Mouse (Mus musculus): ENCODE measurements around the gene Clk3. TPM values are rescaled to one million over a fixed set of nuclear protein-coding genes. Genes with fewer than 3 reads are reported as not detected.
"Not testable (repeated sequence)": the region's sequence is repeated elsewhere in the genome, so short reads cannot be mapped to it uniquely, and the experiment has no call there.

The Clk3 gene
- polyA plus RNA-seq, 1 experiment from 2014 or later = 75.6 TPM

DNA sequence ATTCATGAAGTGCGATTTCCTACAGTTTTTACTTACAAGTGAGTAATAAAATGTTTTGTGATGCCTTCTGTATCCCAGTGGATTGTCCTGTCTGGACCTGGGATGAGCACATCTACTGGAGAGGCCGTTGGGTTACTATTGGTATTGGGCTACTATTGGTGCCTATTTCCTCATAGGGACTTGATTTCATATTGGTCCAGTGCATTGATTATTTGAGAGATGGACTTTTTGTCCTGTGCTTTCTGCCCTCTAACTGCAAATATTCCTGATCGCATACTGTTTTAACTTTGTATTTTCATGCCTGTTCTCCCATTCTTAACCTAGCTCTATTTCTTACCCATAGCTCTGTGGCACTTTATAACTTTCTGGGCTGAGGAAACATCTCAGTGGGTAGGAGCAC lies 41.0 kb downstream of the Clk3 start:
- no peaks in the 10 kb centered on the region for H3K27me3 ChIP-seq
- no peak for TF ChIP-seq CTCF (IDR thresholded peaks at IDR 0.05)
- CTCF ChIA-PET = interaction anchor here (1.0 to 1.3 kb wide), 2 partner anchors 12 to 19 kb away, joined by 3 read pairs; no protein-coding TSS in a partner anchor
- no peak for ATAC-seq
- in situ Hi-C loops (cut with MboI; ENCODE audit: low pct_unique_long_range_greater_than_20kb) = no loop called here
- POLR2A ChIA-PET = no interaction called here
- no peak for DNase-seq (ENCODE audit: low read depth, low spot score)

DNA sequence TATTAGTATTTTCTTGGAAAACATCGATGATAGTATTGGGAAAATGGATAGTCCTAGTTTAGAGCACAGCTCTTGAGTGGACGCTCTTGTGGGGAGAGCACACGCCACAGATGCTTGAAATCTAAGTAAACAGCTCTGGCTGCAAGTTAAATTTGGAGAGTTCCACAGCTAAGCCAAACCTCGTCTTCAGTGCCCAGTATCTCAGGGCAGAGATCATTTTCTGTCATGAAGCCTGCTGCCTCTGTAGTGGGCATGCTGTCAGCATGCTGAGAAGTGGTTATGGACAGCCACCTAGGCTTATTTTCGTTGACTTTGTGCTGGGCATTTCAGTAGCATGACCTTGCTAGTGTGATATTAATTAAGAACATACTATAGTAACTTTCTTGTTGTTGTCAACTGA lies 41.9 kb downstream of the Clk3 start:
- POLR2A ChIA-PET = no interaction called here
- DNase-seq (ENCODE audit: low read depth, low spot score) (no peak), ATAC-seq (no peak)
- CTCF ChIA-PET = interaction anchor here (1.0 kb wide), 1 partner anchor 20 kb away, joined by 3 read pairs; no protein-coding TSS in a partner anchor
- in situ Hi-C loops (cut with MboI; ENCODE audit: low pct_unique_long_range_greater_than_20kb) = no loop called here
- H3K27me3 ChIP-seq = no peaks in the 10 kb centered on the region
- no peak for TF ChIP-seq CTCF (IDR thresholded peaks at IDR 0.05)

DNA sequence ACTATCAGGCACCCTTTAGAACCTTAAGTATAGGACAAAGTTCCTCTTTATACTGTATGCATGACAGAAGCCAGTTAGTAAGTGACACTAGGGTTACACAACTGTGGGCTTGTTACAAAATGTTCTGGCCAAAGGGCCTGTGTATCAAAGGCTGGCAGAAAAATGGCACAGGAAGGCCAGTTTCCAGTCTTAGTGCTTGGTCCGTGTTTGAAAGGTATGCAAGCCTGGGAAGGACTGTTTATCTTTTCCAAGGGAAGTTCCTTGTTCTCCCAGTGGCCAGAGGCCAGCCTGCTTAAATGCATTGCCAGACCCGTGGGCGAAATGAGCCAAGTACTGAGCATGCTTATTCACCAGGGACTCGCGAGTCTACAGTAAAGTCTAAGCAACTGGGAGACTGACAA lies 42.3 kb downstream of the Clk3 start:
- ATAC-seq (no peak), DNase-seq (ENCODE audit: low read depth, low spot score) (no peak)
- H3K27me3 ChIP-seq = no peaks in the 10 kb centered on the region
- ChIA-PET POLR2A (no interaction called here), CTCF (no interaction called here)
- in situ Hi-C loops (cut with MboI; ENCODE audit: low pct_unique_long_range_greater_than_20kb) = no loop called here
- TF ChIP-seq CTCF (IDR thresholded peaks at IDR 0.05) = no peak

DNA sequence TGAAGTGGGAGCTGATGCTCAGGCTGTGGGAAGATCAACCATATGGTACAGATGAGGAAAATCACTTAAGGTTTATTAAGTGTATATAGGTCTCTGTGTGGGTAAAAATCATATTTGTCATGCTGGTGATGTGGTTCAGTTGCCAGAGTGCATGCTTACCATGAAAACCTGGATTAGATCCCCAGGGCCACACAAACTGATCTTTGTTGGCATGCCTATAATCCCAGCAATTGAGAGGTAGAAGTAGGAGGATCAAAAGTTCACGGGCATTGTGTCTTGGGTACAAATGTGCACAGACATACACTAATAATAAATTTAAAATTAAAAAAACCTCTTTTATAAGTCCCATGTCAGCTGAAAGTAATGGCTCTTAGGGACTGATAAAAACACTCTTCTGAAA lies 43.3 kb downstream of the Clk3 start:
- no peak for DNase-seq (ENCODE audit: low read depth, low spot score)
- TF ChIP-seq CTCF (IDR thresholded peaks at IDR 0.05) = no peak
- in situ Hi-C loops (cut with MboI; ENCODE audit: low pct_unique_long_range_greater_than_20kb) = no loop called here
- no peak for ATAC-seq
- ChIA-PET POLR2A (interaction anchor here (0.6 kb wide), 1 partner anchor 23 kb away, joined by 3 read pairs; no protein-coding TSS in a partner anchor), CTCF (no interaction called here)
- H3K27me3 ChIP-seq = no peaks in the 10 kb centered on the region

DNA sequence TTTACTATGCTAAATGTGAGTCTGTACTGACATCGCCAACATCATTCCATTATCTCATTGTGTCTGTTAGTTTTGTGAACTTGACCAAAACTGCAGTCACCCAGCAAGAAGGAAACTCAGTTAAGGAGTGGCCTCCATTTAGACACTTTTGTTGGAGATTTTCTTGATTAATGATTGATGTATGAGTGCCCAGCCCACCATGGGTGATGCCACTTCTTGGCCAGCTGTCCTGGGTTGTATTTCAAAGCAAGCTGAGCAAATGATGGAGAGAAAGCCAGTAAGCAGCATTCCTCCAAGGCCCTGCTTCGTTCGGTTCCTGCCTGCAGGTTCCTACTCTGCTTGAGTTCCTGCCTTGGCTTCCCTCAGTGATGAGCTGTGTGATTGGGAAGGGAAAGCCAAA lies 44.9 kb downstream of the Clk3 start:
- in situ Hi-C loops (cut with MboI; ENCODE audit: low pct_unique_long_range_greater_than_20kb) = no loop called here
- ATAC-seq (no peak), DNase-seq (ENCODE audit: low read depth, low spot score) (no peak)
- ChIA-PET POLR2A (no interaction called here), CTCF (no interaction called here)
- no peaks in the 10 kb centered on the region for H3K27me3 ChIP-seq
- TF ChIP-seq CTCF (IDR thresholded peaks at IDR 0.05) = no peak

DNA sequence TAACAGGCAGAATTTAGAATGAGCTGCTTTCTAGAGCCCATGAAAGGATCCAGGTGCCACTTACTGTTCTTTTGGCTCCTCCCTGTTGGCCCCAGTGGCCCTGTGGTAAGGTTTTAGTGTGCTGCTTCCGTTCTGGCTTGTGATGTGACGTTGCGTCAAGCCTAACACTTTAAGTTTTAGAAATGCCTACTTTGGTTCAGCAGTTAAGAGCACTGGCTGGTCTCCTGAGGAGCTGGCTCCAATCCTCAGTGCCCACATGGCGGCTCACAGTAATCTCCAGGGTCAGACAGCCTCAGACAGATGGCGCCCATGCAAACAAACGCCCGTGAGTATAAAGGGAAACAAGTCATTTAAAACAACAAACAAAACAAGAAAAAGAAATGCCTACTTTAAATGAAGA lies 47.3 kb downstream of the Clk3 start:
- H3K27me3 ChIP-seq = no peaks in the 10 kb centered on the region
- no peak for DNase-seq (ENCODE audit: low read depth, low spot score)
- no peak for ATAC-seq
- ChIA-PET CTCF (interaction anchor here (1.1 to 1.3 kb wide), 2 partner anchors 8 to 26 kb away, joined by 3 to 4 read pairs; no protein-coding TSS in a partner anchor), POLR2A (no interaction called here)
- in situ Hi-C loops (cut with MboI; ENCODE audit: low pct_unique_long_range_greater_than_20kb) = no loop called here
- TF ChIP-seq CTCF (IDR thresholded peaks at IDR 0.05) = no peak

DNA sequence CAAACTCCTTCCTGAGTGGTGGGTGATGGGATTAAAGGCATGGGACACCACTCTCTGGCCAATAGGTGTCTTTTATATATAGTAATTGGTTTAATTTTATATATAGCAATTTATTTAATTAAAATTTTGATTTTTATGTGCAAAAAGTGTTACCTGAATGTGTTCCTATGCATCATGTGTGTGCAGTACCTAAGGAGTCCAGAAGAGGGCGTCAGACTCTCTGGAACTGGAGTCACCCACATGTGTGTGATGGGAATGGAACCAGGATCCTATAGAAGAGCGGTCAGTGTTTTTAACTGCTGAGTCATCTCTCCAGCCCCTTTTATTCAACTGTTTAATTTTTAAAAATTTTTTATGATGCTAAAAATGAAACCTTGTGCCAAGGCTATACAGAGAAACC lies 53.5 kb downstream of the Clk3 start:
- peak; percentile 67 for TF ChIP-seq CTCF (IDR thresholded peaks at IDR 0.05)
- ChIA-PET CTCF (interaction anchor here (1.1 kb wide), 1 partner anchor 14 kb away, joined by 3 read pairs; no protein-coding TSS in a partner anchor), POLR2A (no interaction called here)
- in situ Hi-C loops (cut with MboI; ENCODE audit: low pct_unique_long_range_greater_than_20kb) = no loop called here
- DNase-seq (ENCODE audit: low read depth, low spot score) (no peak), ATAC-seq (no peak)
- no peaks in the 10 kb centered on the region for H3K27me3 ChIP-seq

DNA sequence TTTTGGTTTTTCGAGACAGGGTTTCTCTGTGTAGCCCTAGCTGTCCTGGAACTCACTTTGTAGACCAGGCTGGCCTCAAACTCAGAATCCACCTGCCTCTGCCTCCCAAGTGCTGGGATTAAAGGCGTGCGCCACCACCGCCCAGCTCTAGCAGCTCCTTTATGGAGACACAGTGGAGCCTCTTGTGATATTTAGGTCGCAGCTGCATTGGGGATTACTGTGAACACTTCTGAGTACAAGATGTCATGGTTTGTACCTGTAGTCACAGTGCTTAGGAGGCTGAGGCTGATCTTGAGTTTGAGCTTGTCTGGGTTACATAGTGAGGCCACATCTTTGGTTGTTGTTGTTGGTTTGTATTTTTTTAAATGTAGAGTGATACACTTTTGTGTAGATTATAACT lies 55.4 kb downstream of the Clk3 start:
- ATAC-seq; CTCF ChIA-PET; H3K27me3 ChIP-seq; DNase-seq (ENCODE audit: low read depth, low spot score); in situ Hi-C loops (cut with MboI; ENCODE audit: low pct_unique_long_range_greater_than_20kb): not testable (repeated sequence)
- POLR2A ChIA-PET = interaction anchor here (0.6 to 0.9 kb wide), 3 partner anchors 29 to 1793 kb away, joined by 3 to 4 read pairs (median 4); no protein-coding TSS in a partner anchor

DNA sequence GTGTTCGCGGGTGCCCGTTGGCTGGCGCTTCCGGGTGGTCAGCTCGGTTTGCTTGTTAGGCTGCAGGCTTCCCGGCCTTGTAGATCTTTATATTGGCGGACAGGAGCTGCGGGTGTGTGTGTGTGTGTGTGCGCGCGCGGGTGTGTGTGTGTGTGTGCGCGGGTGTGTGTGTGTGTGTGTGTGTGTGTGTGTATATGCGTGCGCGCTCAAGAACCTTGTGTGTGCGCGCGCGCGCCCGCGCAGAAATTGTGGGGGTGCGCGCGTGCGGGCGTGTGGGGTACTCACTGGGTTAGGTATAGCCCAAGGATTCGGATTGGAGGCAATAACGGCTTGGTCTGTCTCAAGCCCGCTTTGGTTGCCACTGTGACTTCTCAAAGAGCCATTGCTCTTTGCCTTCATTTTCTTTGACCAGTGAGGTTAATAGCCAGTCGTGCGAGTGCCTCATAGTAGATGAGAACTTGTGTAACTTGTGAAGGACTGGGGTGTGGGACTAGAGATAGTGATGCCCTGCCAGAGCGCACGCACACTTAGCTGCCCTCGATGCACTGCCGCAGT lies 56.9 kb downstream of the Clk3 start:
- CTCF ChIA-PET = no interaction called here
- in situ Hi-C loops (cut with MboI; ENCODE audit: low pct_unique_long_range_greater_than_20kb) = no loop called here
- TF ChIP-seq CTCF (IDR thresholded peaks at IDR 0.05) = no peak
- H3K27me3 ChIP-seq = peaks cover 5% of the 10 kb centered on the region
- POLR2A ChIA-PET = no interaction called here
- DNase-seq (ENCODE audit: low read depth, low spot score) (no peak), ATAC-seq (no peak)

DNA sequence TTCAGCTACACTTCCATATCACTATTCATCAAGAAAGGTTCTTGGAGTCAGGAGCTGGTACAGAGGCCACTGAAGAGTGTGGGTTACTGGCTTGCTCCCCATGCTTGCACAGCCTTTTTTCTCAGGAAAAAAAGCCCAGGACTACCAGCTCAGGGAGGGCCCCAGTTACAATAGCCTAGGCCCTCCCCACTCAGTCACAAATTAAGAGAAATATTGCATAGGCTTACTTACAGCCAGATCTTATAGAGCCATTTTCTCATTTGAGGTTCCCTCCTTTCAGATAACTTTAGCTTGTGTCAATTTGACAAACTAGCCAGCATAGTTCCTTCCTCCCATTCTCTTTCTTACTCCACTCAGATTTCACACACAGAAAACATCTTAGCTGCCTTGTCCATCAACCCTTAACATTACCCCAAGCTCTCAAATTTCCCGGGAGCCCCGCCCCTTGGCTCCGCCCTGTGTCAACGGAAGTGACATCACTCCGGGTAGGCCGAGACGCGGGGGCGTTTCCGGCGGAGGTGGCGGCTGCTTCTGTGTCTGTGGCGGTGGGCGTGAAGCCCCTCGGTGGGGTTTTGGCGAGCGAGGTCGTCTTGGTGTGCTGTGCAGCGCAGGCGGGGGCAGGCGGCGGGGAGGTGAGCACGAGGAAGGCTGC lies 57.5 kb downstream of the Clk3 start, which contains the start of gene Edc3:
Gene Edc3 (plus strand): TSS at position 473 of the 652 bp plus-strand sequence.
- DNase-seq (ENCODE audit: low read depth, low spot score) (peak; percentile 28), ATAC-seq (no peak)
- CTCF ChIA-PET = no interaction called here
- no peak for TF ChIP-seq CTCF (IDR thresholded peaks at IDR 0.05)
- peaks cover 11% of the 10 kb centered on the region for H3K27me3 ChIP-seq
- in situ Hi-C loops (cut with MboI; ENCODE audit: low pct_unique_long_range_greater_than_20kb) = no loop called here
- POLR2A ChIA-PET = no interaction called here

DNA sequence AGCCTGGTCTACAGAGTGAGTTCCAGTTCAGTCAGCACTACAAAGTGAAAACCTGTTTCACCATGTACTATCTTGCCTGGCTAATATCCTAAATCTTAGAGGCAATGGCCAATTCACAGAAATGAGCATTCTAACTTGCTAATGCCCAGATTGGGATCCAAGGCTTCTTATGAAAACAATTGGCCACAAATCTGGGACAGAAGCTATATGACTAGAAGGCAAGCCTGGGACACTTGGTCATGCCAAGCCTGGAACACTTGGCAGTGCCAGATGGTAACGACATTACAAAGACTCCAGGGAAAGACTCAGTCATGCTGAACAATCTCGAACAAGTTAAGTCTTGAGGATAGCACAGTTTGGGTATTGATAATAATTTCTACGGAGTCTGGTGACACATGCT lies 59.2 kb downstream of the Clk3 start:
- POLR2A ChIA-PET = no interaction called here
- in situ Hi-C loops (cut with MboI; ENCODE audit: low pct_unique_long_range_greater_than_20kb) = no loop called here
- CTCF ChIA-PET = interaction anchor here (1.0 kb wide), 1 partner anchor 18 kb away, joined by 3 read pairs; no protein-coding TSS in a partner anchor
- DNase-seq (ENCODE audit: low read depth, low spot score) (no peak), ATAC-seq (no peak)
- H3K27me3 ChIP-seq = peaks cover 23% of the 10 kb centered on the region
- TF ChIP-seq CTCF (IDR thresholded peaks at IDR 0.05) = no peak

Other genes with a start within 250 kb of the Clk3 start
- gene Cox5a, start 244.6 kb downstream of the Clk3 start, polyA plus RNA-seq (2021) = 1,082 TPM
- 10.2 TPM for gene Fam219b, start 228.3 kb downstream of the Clk3 start, polyA plus RNA-seq (2021)
- 39.1 TPM for gene Mpi, start 213.1 kb downstream of the Clk3 start, polyA plus RNA-seq (2021)
- 60.2 TPM for gene Scamp2, start 204.9 kb downstream of the Clk3 start, polyA plus RNA-seq (2021)
- 30.7 TPM for gene Ulk3, start 176.4 kb downstream of the Clk3 start, polyA plus RNA-seq (2021)
- 0.72 TPM for gene Cplx3, start 159.6 kb downstream of the Clk3 start, polyA plus RNA-seq (2021)
- 0.09 TPM for gene Lman1l, start 145.1 kb downstream of the Clk3 start, polyA plus RNA-seq (2021)
- 117 TPM for gene Csk, start 112.2 kb downstream of the Clk3 start, polyA plus RNA-seq (2021)
- not detected for gene Cyp1a2, start 82.2 kb downstream of the Clk3 start, polyA plus RNA-seq (2021)
- not detected for gene Cyp1a1, start 77.9 kb downstream of the Clk3 start, polyA plus RNA-seq (2021)
- 14.3 TPM for gene Edc3, start 57.3 kb downstream of the Clk3 start, polyA plus RNA-seq (2021)
- gene Arid3b, start 70.9 kb upstream of the Clk3 start, polyA plus RNA-seq (2021) = 2.9 TPM
- 87.3 TPM for gene Ubl7, start 145.1 kb upstream of the Clk3 start, polyA plus RNA-seq (2021)
- gene Sema7a, start 174.3 kb upstream of the Clk3 start, polyA plus RNA-seq (2021) = 77.8 TPM
- gene Cyp11a1, start 240.6 kb upstream of the Clk3 start, polyA plus RNA-seq (2021) = 0.13 TPM

Measured in Patski (cell line).